Mouse (Mus musculus) effector memory CD4-positive, alpha-beta T cell, adult 7 months (primary cell): ENCODE data around the gene Il7r. TPM values are rescaled to one million over a fixed set of nuclear protein-coding genes. Genes with fewer than 3 reads are reported as not detected.

Experiments used
- polyA plus RNA-seq: library from polyadenylated mRNA; unstranded; fragments of 100-300 nt; shearing (Covaris generic); gene quantifications from one replicate; pipeline ENCODE4 v1.2.1, GENCODE M21; 2017

The Il7r gene
- polyA plus RNA-seq = 983 TPM

DNA sequence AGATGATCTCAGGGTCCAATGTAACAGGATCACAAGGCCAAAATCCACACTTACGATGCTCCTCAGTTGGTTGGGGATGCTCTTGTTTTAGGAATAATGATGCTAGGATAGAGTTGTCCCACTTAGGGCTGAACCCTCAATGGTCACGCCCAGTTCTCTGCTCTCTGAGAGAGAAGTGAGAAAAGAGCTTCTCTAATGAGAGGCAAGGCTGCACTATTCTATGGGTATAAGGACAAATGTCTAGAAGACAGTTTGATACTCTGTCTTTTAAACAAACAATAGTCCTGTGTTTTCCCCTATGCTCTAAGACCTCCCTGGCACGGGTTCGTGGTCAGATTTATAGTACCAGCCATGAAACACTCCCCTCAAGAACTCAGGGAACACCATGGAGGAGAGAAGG lies at the start of gene Il7r:
Il7r (minus strand) TSS at position 101 of the 400 bp plus-strand sequence.

Other genes with a start within 250 kb of the Il7r start
- gene Ugt3a2, start 194.6 kb downstream of the Il7r start, polyA plus RNA-seq = not detected
- 4.9 TPM for gene Capsl, start 94.1 kb downstream of the Il7r start, polyA plus RNA-seq
- 3.1 TPM for gene Spef2, start 218.7 kb upstream of the Il7r start, polyA plus RNA-seq